Mouse (Mus musculus) ES-E14 (cell line): ENCODE data around the gene Plscr3. TPM values are rescaled to one million over a fixed set of nuclear protein-coding genes. Genes with fewer than 3 reads are reported as not detected.

Experiments
- DNase-seq: peaks from one replicate; pipeline ENCODE4 v3.0.0-alpha.2; 2013; ENCODE audit warnings: low read depth, low spot score
- H3K27ac ChIP-seq: 2 replicates; pipeline ENCODE4 v1.5.1; 2012; ENCODE audit warnings: low read depth, mild to moderate bottlenecking, low read length, moderate library complexity, mixed read lengths; ENCODE audit not compliant: poor library complexity, insufficient read depth, severe bottlenecking
- H3K36me3 ChIP-seq: 2 replicates; pipeline ENCODE4 v1.6.1; 2012; ENCODE audit warnings: mild to moderate bottlenecking, low read length, moderate library complexity, mixed read lengths; ENCODE audit not compliant: control insufficient read depth, poor library complexity, insufficient read depth, severe bottlenecking
- H3K4me1 ChIP-seq, 2 experiments: fragments of 150-350 bp in 1 of 2; sonication (generic) in 1 of 2; 2 replicates each; pipeline ENCODE4 v1.6.1; 2012; ENCODE audit warnings: low read length in 2 of 2, mild to moderate bottlenecking in 1 of 2, mixed read lengths in 1 of 2; ENCODE audit not compliant: control insufficient read depth in 2 of 2, insufficient read depth in 2 of 2, poor library complexity in 1 of 2
- H3K4me3 ChIP-seq, 2 experiments: fragments of 150-350 bp in 1 of 2; sonication (generic) in 1 of 2; 2 replicates each; pipeline ENCODE4 v1.5.1; 2012; ENCODE audit warnings: low read length in 2 of 2, low read depth in 1 of 2, mild to moderate bottlenecking in 1 of 2, mixed read lengths in 1 of 2; ENCODE audit not compliant: insufficient read depth in 1 of 2, poor library complexity in 1 of 2, severe bottlenecking in 1 of 2
- H3K9ac ChIP-seq: 2 replicates; pipeline ENCODE4 v1.6.1; 2012; ENCODE audit warnings: low read depth, mild to moderate bottlenecking, low read length, mixed read lengths; ENCODE audit not compliant: poor library complexity, insufficient read depth, severe bottlenecking
- H3K9me3 ChIP-seq: fragments of 150-350 bp; sonication (generic); 2 replicates; pipeline ENCODE4 v1.6.1; 2012; ENCODE audit warnings: low read depth, mild to moderate bottlenecking, low read length; ENCODE audit not compliant: control insufficient read depth, insufficient read depth
- CHD2 ChIP-seq: IDR thresholded peaks from 2 replicates; pipeline ENCODE4 v1.6.1; 2014; ENCODE audit warnings: mild to moderate bottlenecking, low read depth, low read length, inconsistent platforms
- HCFC1 ChIP-seq: IDR thresholded peaks from 2 replicates; pipeline ENCODE4 v1.6.1; 2012; ENCODE audit warnings: low read length, inconsistent platforms, borderline replicate concordance; ENCODE audit not compliant: insufficient read depth
- MAFK ChIP-seq: IDR thresholded peaks from 2 replicates; pipeline ENCODE4 v1.6.1; 2014; ENCODE audit warnings: mild to moderate bottlenecking, low read depth, low read length, inconsistent platforms; ENCODE audit not compliant: insufficient read depth
- ZC3H11A ChIP-seq: IDR thresholded peaks from 2 replicates; pipeline ENCODE4 v1.6.1; 2012; ENCODE audit warnings: low read depth, mild to moderate bottlenecking, inconsistent platforms, low read length, borderline replicate concordance
- ZNF384 ChIP-seq: IDR thresholded peaks from 2 replicates; pipeline ENCODE4 v1.6.1; 2012; ENCODE audit warnings: low read depth, low read length, inconsistent platforms
- in situ Hi-C, 2 experiments: fragments of 600-800 bp; cut with MboI; formaldehyde crosslinking; loops; one replicate each; pipeline ENCODE4 v1.15.1; 2025; ENCODE audit warnings: low sequenced_read_pairs in 2 of 2, inconsistent platforms in 1 of 2; ENCODE audit not compliant: unreplicated experiment in 2 of 2
- total RNA-seq: library from RNA; depleted of rRNA; stranded (reverse); fragments of 300-350 nt; gene quantifications from 2 replicates; pipeline ENCODE4 v1.2.3, GENCODE M21; 2012

Plscr3 gene
- total RNA-seq, 1 experiment: 7.2 TPM

- Histone ChIP-seq H3K36me3 (no peaks in the 10 kb centered on the region), H3K4me1 (peaks cover 0 to 1% of the 10 kb centered on the region in 2 experiments; a peak in 1 of 4 replicates), H3K9ac (no peak overlapping the region), H3K4me3 (no peak overlapping the region), H3K27ac (no peak overlapping the region), H3K9me3 (no peaks in the 10 kb centered on the region)
- in situ Hi-C loops: no loop called here
- TF ChIP-seq ZNF384 (no peak), MAFK (no peak), HCFC1 (no peak), ZC3H11A (no peak), CHD2 (no peak)
- no peak for DNase-seq
Measured at GRCm38 (mm10) chr11:69835966-69836335, 10.2 kb upstream of the Plscr3 start.

- Histone ChIP-seq H3K9ac (peak overlapping the region; percentile 77), H3K27ac (no peak overlapping the region), H3K36me3 (no peaks in the 10 kb centered on the region), H3K4me3 (peak overlapping the region; percentile 85 to 100), H3K9me3 (no peaks in the 10 kb centered on the region), H3K4me1 (peaks cover 0 to 1% of the 10 kb centered on the region in 2 experiments; a peak in 1 of 4 replicates)
- TF ChIP-seq ZNF384 (no peak), HCFC1 (no peak), CHD2 (no peak), ZC3H11A (no peak), MAFK (no peak)
- in situ Hi-C loops: no loop called here
- no peak for DNase-seq
Measured at GRCm38 (mm10) chr11:69836703-69837576, 9.2 kb upstream of the Plscr3 start.

- Histone ChIP-seq H3K9me3 (no peaks in the 10 kb centered on the region), H3K9ac (peak within 1 kb of the TSS; percentile 77), H3K4me3 (peak within 1 kb of the TSS; percentile 85 to 100), H3K36me3 (no peaks in the 10 kb centered on the region), H3K4me1 (peaks cover 0 to 1% of the 10 kb centered on the region in 2 experiments; a peak in 1 of 4 replicates), H3K27ac (peak within 1 kb of the TSS; percentile 19)
- in situ Hi-C loops: no loop called here
- TF ChIP-seq MAFK (no peak), ZC3H11A (no peak), ZNF384 (no peak), HCFC1 (no peak), CHD2 (no peak)
- no peak for DNase-seq
Measured at GRCm38 (mm10) chr11:69837604-69837951, 8.6 kb upstream of the Plscr3 start, which contains the start of gene Nlgn2. Gene Nlgn2, minus strand, starts transcription at chr11:69837784.

- DNase-seq: peak; percentile 99
- peak within 1 kb of the TSS; percentile 85 to 100 for H3K4me3 ChIP-seq
- peak within 1 kb of the TSS; percentile 77 for H3K9ac ChIP-seq
- H3K9me3 ChIP-seq: no peaks in the 10 kb centered on the region
- TF ChIP-seq HCFC1 (no peak), ZC3H11A (no peak), ZNF384 (no peak), CHD2 (peak; percentile 85), MAFK (0 out of 2 replicates have a peak, but pooled peaks have one; percentile 37)
- peaks cover 0 to 1% of the 10 kb centered on the region in 2 experiments; a peak in 1 of 4 replicates for H3K4me1 ChIP-seq
- H3K36me3 ChIP-seq: no peaks in the 10 kb centered on the region
- H3K27ac ChIP-seq: peak within 1 kb of the TSS; percentile 19
- in situ Hi-C loops: no loop called here
Measured at GRCm38 (mm10) chr11:69837952-69838713, 8.0 kb upstream of the Plscr3 start, which contains the start of gene Tmem256. Gene Tmem256, plus strand, starts transcription at chr11:69838514.
